Mouse (Mus musculus) forebrain, embryonic 12.5 days (tissue): ENCODE data around the gene Racgap1. TPM values are rescaled to one million over a fixed set of nuclear protein-coding genes. Genes with fewer than 3 reads are reported as not detected.

Experiments
- ATAC-seq: fragments of 200-750 bp; cut with Nextera tagmentation; 2 replicates; pipeline ENCODE4 v1.8.0; 2017; ENCODE audit warnings: moderate TSS enrichment; ENCODE audit not compliant: low FRiP score
- H3K27ac ChIP-seq: fragments of 300-500 bp; sonication (generic); 2 replicates; pipeline ENCODE4 v1.5.1; 2016; ENCODE audit warnings: mild to moderate bottlenecking
- H3K27me3 ChIP-seq: fragments of 300-500 bp; sonication (generic); 2 replicates; pipeline ENCODE4 v1.6.1; 2016; ENCODE audit warnings: mild to moderate bottlenecking
- H3K36me3 ChIP-seq: fragments of 300-500 bp; sonication (generic); replicated peaks from 2 replicates; pipeline ENCODE4 v1.6.1; 2016; ENCODE audit warnings: mild to moderate bottlenecking
- H3K4me1 ChIP-seq: fragments of 300-500 bp; sonication (generic); 2 replicates; pipeline ENCODE4 v1.6.1; 2016
- H3K4me2 ChIP-seq: fragments of 300-500 bp; sonication (generic); 2 replicates; pipeline ENCODE4 v1.6.1; 2016; ENCODE audit warnings: mild to moderate bottlenecking, moderate library complexity
- H3K4me3 ChIP-seq: fragments of 300-500 bp; sonication (generic); replicated peaks from 2 replicates; pipeline ENCODE4 v1.5.1; 2016; ENCODE audit warnings: mild to moderate bottlenecking
- H3K9ac ChIP-seq: fragments of 300-500 bp; sonication (generic); 2 replicates; pipeline ENCODE4 v1.6.1; 2016; ENCODE audit warnings: mild to moderate bottlenecking
- H3K9me3 ChIP-seq: fragments of 300-500 bp; sonication (generic); 2 replicates; pipeline ENCODE4 v1.6.1; 2016
- WGBS: fragments of 180-500 bp; shearing (Covaris S2); methylation state at CpG from one replicate; pipeline ENCODE4 v1.1.7; 2016; 5-methylcytosine and 5-hydroxymethylcytosine counted together
- polyA plus RNA-seq: library from polyadenylated mRNA; unstranded; fragments of >200 nt; fragmentation: Nextera tagmentation; extraction: Ambion mirVana; gene quantifications from 2 replicates; pipeline ENCODE4 v1.2.1, GENCODE M21; 2016

Gene Racgap1
- polyA plus RNA-seq, 1 experiment from 2014 or later = 230 TPM

- Histone ChIP-seq H3K9me3 (no peaks in the 10 kb centered on the region), H3K4me3 (no peak overlapping the region), H3K27me3 (peaks cover 53% of the 10 kb centered on the region), H3K27ac (no peak overlapping the region), H3K4me2 (no peak overlapping the region), H3K9ac (no peak overlapping the region), H3K36me3 (no peaks in the 10 kb centered on the region), H3K4me1 (peaks cover 40% of the 10 kb centered on the region)
- 47% methylated on average over 7 of the region's 7 CpGs for WGBS
- no peak for ATAC-seq
These were observed 10.9 kb upstream of the Racgap1 start for GRCm38 (mm10) chr15:99662371-99662770.

DNA sequence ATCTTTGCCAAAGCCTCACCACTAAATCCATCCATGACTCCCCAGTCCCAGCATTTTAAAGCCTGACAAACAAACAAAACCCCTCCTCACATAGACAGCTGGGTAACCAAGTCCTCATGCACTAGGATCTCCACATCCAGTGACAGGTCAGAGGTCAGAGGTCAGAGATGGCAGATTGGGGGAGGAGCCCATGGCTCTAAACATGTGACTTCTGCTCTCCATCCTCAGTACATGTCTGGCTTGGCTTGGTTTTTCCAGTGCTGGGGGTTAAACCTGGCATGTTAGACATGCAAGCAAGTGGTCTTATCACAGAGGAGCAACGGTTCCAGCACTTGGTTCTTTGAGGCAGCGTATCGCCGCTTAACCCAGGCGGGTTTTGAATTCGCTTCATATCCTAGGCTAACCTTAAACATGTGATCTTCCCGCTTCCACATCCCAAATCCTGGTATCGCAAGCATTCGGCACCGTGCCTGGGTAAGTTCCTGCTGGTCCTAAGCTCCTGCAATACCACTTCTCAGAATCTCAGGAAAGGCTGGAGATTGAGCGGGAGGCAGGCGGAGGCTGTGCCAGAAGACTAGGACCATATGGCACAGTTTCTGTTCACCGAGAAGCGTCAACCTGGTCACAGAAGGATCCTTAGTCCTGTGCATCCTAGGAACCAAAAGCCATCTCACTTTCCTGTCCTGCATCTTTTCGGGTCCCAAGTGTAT is 9.8 kb upstream of the Racgap1 start:
- Histone ChIP-seq H3K9ac (no peak overlapping the region), H3K4me2 (no peak overlapping the region), H3K36me3 (no peaks in the 10 kb centered on the region), H3K27me3 (peaks cover 51% of the 10 kb centered on the region), H3K27ac (no peak overlapping the region), H3K4me3 (no peak overlapping the region), H3K9me3 (no peaks in the 10 kb centered on the region), H3K4me1 (peaks cover 37% of the 10 kb centered on the region)
- ATAC-seq = no peak
- WGBS = 95% methylated on average over 15 of the region's 15 CpGs

GRCm38 (mm10) chr15:99658437-99658836 is 7.0 kb upstream of the Racgap1 start:
- no peak overlapping the region for H3K4me2 ChIP-seq
- no peaks in the 10 kb centered on the region for H3K9me3 ChIP-seq
- no peak overlapping the region for H3K4me3 ChIP-seq
- H3K9ac ChIP-seq = no peak overlapping the region
- no peak for ATAC-seq
- 51% methylated on average over 2 of the region's 2 CpGs for WGBS
- H3K27me3 ChIP-seq = peaks cover 55% of the 10 kb centered on the region
- H3K4me1 ChIP-seq = peaks cover 23% of the 10 kb centered on the region
- no peak overlapping the region for H3K27ac ChIP-seq
- no peaks in the 10 kb centered on the region for H3K36me3 ChIP-seq

GRCm38 (mm10) chr15:99655956-99656355 is 4.5 kb upstream of the Racgap1 start:
- Histone ChIP-seq H3K36me3 (no peaks in the 10 kb centered on the region), H3K9ac (no peak overlapping the region), H3K27me3 (peaks cover 56% of the 10 kb centered on the region), H3K9me3 (no peaks in the 10 kb centered on the region), H3K4me3 (no peak overlapping the region), H3K27ac (no peak overlapping the region), H3K4me1 (peaks cover 26% of the 10 kb centered on the region), H3K4me2 (no peak overlapping the region)
- no peak for ATAC-seq
- WGBS = 59% methylated on average over 9 of the region's 9 CpGs

DNA sequence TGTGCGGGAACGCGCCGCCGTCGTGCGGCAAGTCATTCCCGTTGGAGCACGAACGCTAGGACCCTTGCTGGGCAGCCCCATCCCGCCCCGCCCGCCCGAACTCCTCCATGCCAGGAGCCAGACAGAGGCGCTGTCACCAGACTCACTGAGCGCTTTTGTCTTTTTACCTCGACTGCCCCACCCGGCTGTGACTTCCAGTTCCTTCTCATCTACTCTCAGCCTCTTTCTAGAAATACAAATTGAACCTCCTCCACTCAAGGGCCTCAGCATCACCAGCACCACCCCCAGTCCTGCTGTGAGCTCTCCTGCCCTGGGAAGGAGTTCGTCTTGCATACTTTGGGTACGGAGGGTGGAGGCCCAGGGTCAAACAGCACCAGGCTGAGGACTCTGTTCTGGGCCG is 2.4 kb upstream of the Racgap1 start:
- WGBS = 4% methylated on average over 17 of the region's 21 CpGs
- Histone ChIP-seq H3K9ac (peak overlapping the region; percentile 21; the same call in 1 of the 2 replicates), H3K9me3 (no peaks in the 10 kb centered on the region), H3K27me3 (peaks cover 51% of the 10 kb centered on the region), H3K4me3 (peak overlapping the region; percentile 26), H3K36me3 (no peaks in the 10 kb centered on the region), H3K27ac (no peak overlapping the region), H3K4me1 (peaks cover 46% of the 10 kb centered on the region), H3K4me2 (peak overlapping the region; percentile 43)
- ATAC-seq = no peak

DNA sequence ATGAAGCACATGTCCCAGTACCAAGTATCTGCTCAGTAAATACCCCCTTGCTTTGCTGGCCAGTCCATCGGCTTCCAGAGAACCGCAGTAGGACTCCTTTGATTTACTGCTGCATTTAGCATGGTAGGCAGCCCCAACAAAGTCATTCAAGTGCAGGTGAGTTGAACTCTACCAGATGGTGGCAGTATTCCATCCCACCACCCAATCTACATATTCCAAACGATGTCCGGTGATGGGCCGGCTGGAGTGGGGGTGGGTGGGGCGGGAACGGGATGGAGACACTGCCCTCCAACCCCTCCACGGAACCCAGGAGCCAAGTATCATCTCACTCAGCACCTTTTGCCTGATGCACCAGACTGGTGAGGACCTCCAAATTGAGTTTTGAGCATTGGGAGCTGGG is 1.8 kb upstream of the Racgap1 start:
- Histone ChIP-seq H3K4me1 (peaks cover 51% of the 10 kb centered on the region), H3K4me3 (peak overlapping the region; percentile 26; the same call in 1 of the 2 replicates), H3K27ac (no peak overlapping the region), H3K4me2 (peak overlapping the region; percentile 43), H3K36me3 (no peaks in the 10 kb centered on the region), H3K27me3 (peaks cover 50% of the 10 kb centered on the region), H3K9ac (peak overlapping the region; percentile 21; the same call in 1 of the 2 replicates), H3K9me3 (no peaks in the 10 kb centered on the region)
- 8% methylated on average over 8 of the region's 8 CpGs for WGBS
- ATAC-seq = no peak

- no peak for ATAC-seq
- H3K4me2 ChIP-seq = peak overlapping the region; percentile 68
- no peaks in the 10 kb centered on the region for H3K9me3 ChIP-seq
- H3K9ac ChIP-seq = no peak overlapping the region
- H3K4me1 ChIP-seq = peaks cover 57% of the 10 kb centered on the region
- H3K4me3 ChIP-seq = peak overlapping the region; percentile 65
- WGBS = 78% methylated on average over 10 of the region's 10 CpGs
- peaks cover 47% of the 10 kb centered on the region for H3K27me3 ChIP-seq
- H3K36me3 ChIP-seq = no peaks in the 10 kb centered on the region
- H3K27ac ChIP-seq = no peak overlapping the region
These were observed 772 bp upstream of the Racgap1 start for GRCm38 (mm10) chr15:99651984-99652872.

- 60% methylated on average over 2 of the region's 2 CpGs for WGBS
- Histone ChIP-seq H3K27ac (no peak overlapping the region), H3K4me2 (peak overlapping the region; percentile 68), H3K27me3 (peaks cover 29% of the 10 kb centered on the region), H3K36me3 (no peaks in the 10 kb centered on the region), H3K9me3 (no peaks in the 10 kb centered on the region), H3K4me3 (peak overlapping the region; percentile 65), H3K9ac (peak overlapping the region; percentile 80), H3K4me1 (peaks cover 69% of the 10 kb centered on the region)
- no peak for ATAC-seq
These were observed 1.2 kb downstream of the Racgap1 start for GRCm38 (mm10) chr15:99650304-99650703.

DNA sequence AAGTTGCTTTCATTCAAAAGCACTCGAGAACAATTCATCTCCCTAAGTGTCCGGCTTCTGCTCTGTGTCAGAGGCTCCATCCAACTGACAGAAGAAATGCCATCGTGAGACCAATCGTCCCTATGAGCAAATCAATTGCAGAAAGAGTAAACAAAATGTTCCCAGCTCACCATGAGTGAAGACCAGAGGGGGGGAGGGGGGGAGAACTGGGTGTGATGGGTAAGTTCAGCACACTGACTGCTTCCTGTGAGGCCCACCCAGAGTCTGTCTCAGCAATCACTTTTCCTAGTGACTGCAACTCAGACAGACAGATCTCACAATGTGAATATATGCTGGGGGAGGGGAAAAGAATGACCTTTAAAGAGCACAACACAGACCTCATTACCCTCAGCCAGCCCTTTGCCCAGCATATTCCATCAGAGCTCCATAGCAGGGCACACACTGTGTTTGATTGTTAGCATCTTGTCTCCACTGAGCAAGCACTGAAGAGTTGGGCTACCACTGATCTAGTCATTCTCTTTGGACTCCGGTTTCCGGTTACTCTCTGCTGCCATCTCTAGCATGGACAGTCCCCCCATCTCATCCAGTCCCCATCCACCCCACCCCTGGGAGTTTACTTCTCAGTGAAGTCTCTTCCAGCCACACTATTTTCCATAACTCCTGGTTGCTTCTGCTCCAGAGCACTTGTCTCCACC is 2.2 kb downstream of the Racgap1 start:
- ATAC-seq = no peak
- H3K4me2 ChIP-seq = peak overlapping the region; percentile 68
- no peaks in the 10 kb centered on the region for H3K9me3 ChIP-seq
- H3K9ac ChIP-seq = peak overlapping the region; percentile 80
- 35% methylated on average over 6 of the region's 6 CpGs for WGBS
- no peaks in the 10 kb centered on the region for H3K36me3 ChIP-seq
- peaks cover 18% of the 10 kb centered on the region for H3K27me3 ChIP-seq
- H3K4me3 ChIP-seq = peak overlapping the region; percentile 65
- H3K27ac ChIP-seq = peak overlapping the region; percentile 68
- peaks cover 79% of the 10 kb centered on the region for H3K4me1 ChIP-seq

DNA sequence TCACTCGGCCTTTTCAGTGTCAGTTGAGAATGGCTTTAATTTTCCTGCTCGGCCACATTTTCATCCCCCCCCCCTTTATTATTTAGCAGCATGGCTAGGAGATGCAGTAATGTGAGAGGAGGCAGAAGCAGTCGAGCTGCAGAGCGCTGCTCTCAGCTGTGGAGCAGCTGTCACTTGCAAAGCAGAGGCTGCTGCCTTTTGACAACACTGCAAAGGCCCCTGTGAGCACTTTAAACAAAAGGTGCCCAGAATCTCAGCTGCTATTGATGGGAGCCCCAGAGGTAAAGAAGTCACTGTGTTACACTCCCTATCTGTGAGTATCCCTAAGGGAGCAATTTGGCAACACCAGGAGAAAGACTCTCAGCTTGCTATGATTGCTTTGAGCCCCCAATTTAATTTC is 3.1 kb downstream of the Racgap1 start:
- WGBS = 28% methylated on average over 4 of the region's 4 CpGs
- Histone ChIP-seq H3K27me3 (peaks cover 9% of the 10 kb centered on the region), H3K9ac (no peak overlapping the region), H3K4me3 (no peak overlapping the region), H3K36me3 (no peaks in the 10 kb centered on the region), H3K4me2 (peak overlapping the region; percentile 31), H3K4me1 (peaks cover 74% of the 10 kb centered on the region), H3K9me3 (no peaks in the 10 kb centered on the region), H3K27ac (peak overlapping the region; percentile 76)
- ATAC-seq = no peak

DNA sequence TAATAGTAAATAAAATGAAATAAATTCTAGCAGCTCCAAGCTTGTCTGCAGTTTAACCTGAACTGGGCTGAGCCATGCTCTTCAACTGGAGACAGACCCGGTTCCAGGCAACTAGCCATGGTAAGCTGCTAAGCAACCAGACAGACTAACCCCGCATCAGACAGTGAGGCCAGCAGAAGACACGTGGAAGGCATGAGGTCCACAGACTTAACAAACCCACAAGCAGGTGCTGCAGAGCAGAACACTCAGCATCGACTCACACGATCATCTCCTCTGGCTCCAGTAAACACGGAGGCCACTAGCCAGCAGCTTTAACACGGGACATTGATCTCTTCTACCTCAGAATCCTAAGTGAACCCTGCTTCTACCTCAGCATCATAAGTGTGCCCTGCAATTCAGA is 6.7 kb downstream of the Racgap1 start:
- no peak overlapping the region for H3K9ac ChIP-seq
- no peak for ATAC-seq
- H3K27ac ChIP-seq = 0 out of 2 replicates have a peak overlapping the region, but pooled peaks have one; percentile 6
- WGBS = 75% methylated on average over 7 of the region's 7 CpGs
- H3K4me3 ChIP-seq = no peak overlapping the region
- H3K4me2 ChIP-seq = no peak overlapping the region
- peaks cover 56% of the 10 kb centered on the region for H3K4me1 ChIP-seq
- no peaks in the 10 kb centered on the region for H3K9me3 ChIP-seq
- no peaks in the 10 kb centered on the region for H3K27me3 ChIP-seq
- H3K36me3 ChIP-seq = peaks cover 21% of the 10 kb centered on the region

DNA sequence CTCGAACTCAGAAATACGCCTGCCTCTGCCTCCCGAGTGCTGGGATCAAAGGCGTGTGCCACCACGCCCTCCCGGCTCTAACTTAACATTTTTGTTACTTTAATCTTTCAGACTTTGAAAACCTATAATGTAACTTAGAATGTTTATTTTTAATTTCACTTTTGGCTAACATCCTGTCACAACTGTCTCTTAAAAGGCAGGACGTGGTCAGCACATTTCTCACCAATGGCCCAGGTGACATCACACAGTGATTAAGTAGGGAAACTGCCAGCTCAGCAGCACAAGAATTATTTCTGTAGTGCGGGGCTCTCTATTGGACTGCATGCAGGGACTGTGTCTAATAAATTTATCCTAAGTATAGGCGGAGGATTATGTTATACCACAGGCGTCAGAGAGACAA is 7.6 kb downstream of the Racgap1 start:
- ATAC-seq = no peak
- Histone ChIP-seq H3K9ac (no peak overlapping the region), H3K27me3 (no peaks in the 10 kb centered on the region), H3K4me1 (peaks cover 46% of the 10 kb centered on the region), H3K27ac (no peak overlapping the region; the same call in 1 of the 2 replicates), H3K36me3 (peaks cover 31% of the 10 kb centered on the region), H3K4me2 (no peak overlapping the region), H3K9me3 (no peaks in the 10 kb centered on the region), H3K4me3 (no peak overlapping the region)
- WGBS = 76% methylated on average over 10 of the region's 10 CpGs
